ENCODE assay signal across 15 mouse cellular contexts in genomic region chr15:96185901-96186300, GRCm38 (mm10).
DNase-seq lines count a peak whose midpoint lies in the region; ATAC-seq and TF ChIP-seq lines count a peak whose summit lies in the region.
"Had no signal": no experiment of that assay in that cellular context is flagged by ENCODE, and none has a peak within 500 bp of the region (broad histone marks: within the 10 kb centered on the region; RNA-seq: fewer than 3 reads in every experiment).

No protein-coding gene starts in this region.

- H3K36me3 ChIP-seq in heart, embryonic 14.5 days (ENCODE audit: control insufficient read depth, insufficient read depth, low read length): no peaks in the 10 kb centered on the region
- no peaks in the 10 kb centered on the region for H3K36me3 ChIP-seq in heart, adult 2 months (ENCODE audit: control insufficient read depth, insufficient read depth, low read length)
- H3K36me3 ChIP-seq in CH12.LX (replicated peaks in 1 of 2; ENCODE audit: control insufficient read depth in 1 of 2, insufficient read depth in 1 of 2, low read length in 1 of 2): peaks cover 3 to 22% of the 10 kb centered on the region in 2 experiments
- H3K36me3 ChIP-seq in embryonic facial prominence, embryonic 10.5 days (replicated peaks): no peaks in the 10 kb centered on the region
- no peaks in the 10 kb centered on the region for H3K36me3 ChIP-seq in thymus, adult 2 months (ENCODE audit: control insufficient read depth, insufficient read depth, low read length)
- H3K36me3 ChIP-seq: kidney, embryonic 15.5 days; limb, embryonic 15.5 days; lung, embryonic 15.5 days had no signal

- dilution Hi-C loops in CH12.LX (cut with MboI; ENCODE audit: extremely low pct_ligation_motif_present, extremely low pct_unique_long_range_greater_than_20kb, low sequenced_read_pairs): no loop called here

- TF ChIP-seq CTCF in heart, adult 2 months (IDR thresholded peaks at IDR 0.05): no peak
- no peak for TF ChIP-seq CTCF in CH12.LX (conservative IDR thresholded peaks at IDR 0.05 in 1 of 2, IDR thresholded peaks at IDR 0.05 in 1 of 2; ENCODE audit: low read depth in 2 of 2, low read length in 2 of 2)
- no peak for TF ChIP-seq CTCF in thymus, adult 2 months (IDR thresholded peaks at IDR 0.05; ENCODE audit: borderline replicate concordance, control insufficient read depth, extremely low read depth, insufficient read depth, low read length, poor library complexity)
- no peak for TF ChIP-seq CTCF in cerebellum, adult 2 months (IDR thresholded peaks at IDR 0.05; ENCODE audit: borderline replicate concordance, insufficient read depth, low read depth, low read length)

- in situ Hi-C loops in CH12.LX (cut with MboI; ENCODE audit: low pct_ligation_motif_present, low pct_unique_long_range_greater_than_20kb, low sequenced_read_pairs): no loop called here

- no peak overlapping the region for H3K4me3 ChIP-seq in heart, embryonic 14.5 days (ENCODE audit: control insufficient read depth in 1 of 2, insufficient read depth in 1 of 2, low read depth in 1 of 2, low read length in 2 of 2)
- H3K4me3 ChIP-seq in heart, adult 2 months: no peak overlapping the region
- no peak overlapping the region for H3K4me3 ChIP-seq in CH12.LX (replicated peaks in 1 of 3; ENCODE audit: low read depth in 2 of 3, low read length in 2 of 3, poor library complexity in 1 of 3)
- no peak overlapping the region for H3K4me3 ChIP-seq in embryonic facial prominence, embryonic 10.5 days
- H3K4me3 ChIP-seq in thymus, adult 2 months (ENCODE audit: control insufficient read depth, insufficient read depth, low read length): no peak overlapping the region
- H3K4me3 ChIP-seq in cerebellum, adult 2 months (replicated peaks; ENCODE audit: insufficient read depth, low read depth, low read length): no peak overlapping the region
- H3K4me3 ChIP-seq: kidney, embryonic 15.5 days; limb, embryonic 15.5 days; lung, embryonic 15.5 days; myocyte had no signal

- H3K4me1 ChIP-seq in heart, embryonic 14.5 days (ENCODE audit: control insufficient read depth in 2 of 2, insufficient read depth in 2 of 2, low read length in 2 of 2): peaks cover 11 to 18% of the 10 kb centered on the region in 2 experiments
- H3K4me1 ChIP-seq in heart, adult 2 months (ENCODE audit: control insufficient read depth, insufficient read depth, low read length): no peaks in the 10 kb centered on the region; the same call in 1 of the 2 replicates
- H3K4me1 ChIP-seq in CH12.LX (ENCODE audit: control insufficient read depth in 1 of 2, insufficient read depth in 2 of 2): peaks cover 9 to 38% of the 10 kb centered on the region in 2 experiments; a peak in 3 of 4 replicates
- peaks cover 14% of the 10 kb centered on the region for H3K4me1 ChIP-seq in embryonic facial prominence, embryonic 10.5 days
- H3K4me1 ChIP-seq in thymus, adult 2 months (replicated peaks; ENCODE audit: control insufficient read depth, insufficient read depth, low read length): peaks cover 21% of the 10 kb centered on the region
- H3K4me1 ChIP-seq in cerebellum, adult 2 months (ENCODE audit: control insufficient read depth, insufficient read depth, low read length): no peaks in the 10 kb centered on the region
- H3K4me1 ChIP-seq: kidney, embryonic 15.5 days had no signal

- peak overlapping the region; percentile 63 for H3K9ac ChIP-seq in heart, embryonic 14.5 days (ENCODE audit: low read length)
- H3K9ac ChIP-seq in heart, adult 2 months (ENCODE audit: low read depth, low read length): no peak overlapping the region
- H3K9ac ChIP-seq in CH12.LX (ENCODE audit: insufficient read depth, low read depth): peak overlapping the region; percentile 24; the same call in 1 of the 2 replicates
- H3K9ac ChIP-seq: kidney, embryonic 15.5 days; limb, embryonic 15.5 days; lung, embryonic 15.5 days had no signal

- WGBS in heart, embryonic 14.5 days: 16% methylated on average over 5 of the region's 6 CpGs
- 17% methylated on average over 5 of the region's 6 CpGs for WGBS in heart, adult 2 months
- WGBS in embryonic facial prominence, embryonic 10.5 days: 27% methylated on average over 5 of the region's 6 CpGs
- WGBS in thymus, adult 2 months: 24% methylated on average over 6 of the region's 6 CpGs
- 6% methylated on average over 5 of the region's 6 CpGs for WGBS in cerebellum, adult 2 months

- no peaks in the 10 kb centered on the region for H3K27me3 ChIP-seq in heart, embryonic 14.5 days (ENCODE audit: control insufficient read depth, insufficient read depth, low read length)
- no peaks in the 10 kb centered on the region for H3K27me3 ChIP-seq in heart, adult 2 months (ENCODE audit: control insufficient read depth, insufficient read depth, low read length)
- no peaks in the 10 kb centered on the region for H3K27me3 ChIP-seq in CH12.LX (replicated peaks)
- no peaks in the 10 kb centered on the region for H3K27me3 ChIP-seq in embryonic facial prominence, embryonic 10.5 days (replicated peaks; ENCODE audit: low read depth, poor library complexity, severe bottlenecking)
- no peaks in the 10 kb centered on the region for H3K27me3 ChIP-seq in thymus, adult 2 months (ENCODE audit: control insufficient read depth, insufficient read depth, low read length)
- H3K27me3 ChIP-seq in cerebellum, adult 2 months (ENCODE audit: control insufficient read depth, insufficient read depth, low read length): no peaks in the 10 kb centered on the region
- H3K27me3 ChIP-seq: kidney, embryonic 15.5 days; limb, embryonic 15.5 days; lung, embryonic 15.5 days had no signal

- TF ChIP-seq POLR2A in heart, adult 2 months (IDR thresholded peaks at IDR 0.05; ENCODE audit: insufficient read depth, low read depth, low read length): no peak
- no peak for TF ChIP-seq POLR2A in CH12.LX (IDR thresholded peaks at IDR 0.05; ENCODE audit: low read depth, low read length)
- TF ChIP-seq POLR2A in thymus, adult 2 months (IDR thresholded peaks at IDR 0.05; ENCODE audit: control insufficient read depth, extremely low read depth, insufficient read depth, low read length, poor library complexity): no peak
- TF ChIP-seq POLR2A in cerebellum, adult 2 months (IDR thresholded peaks at IDR 0.05; ENCODE audit: borderline replicate concordance, insufficient read depth, low read length): no peak

- no peak; the same call in 1 of the 2 replicates for TF ChIP-seq RAD21 in CH12.LX (IDR thresholded peaks at IDR 0.05; ENCODE audit: low read depth, low read length)

- TF ChIP-seq EP300 in heart, adult 2 months (IDR thresholded peaks at IDR 0.05; ENCODE audit: insufficient read depth, low read depth, low read length): no peak
- TF ChIP-seq EP300 in CH12.LX (IDR thresholded peaks at IDR 0.05; ENCODE audit: low read length): no peak

- H3K27ac ChIP-seq in heart, embryonic 14.5 days (replicated peaks in 1 of 2; ENCODE audit: control insufficient read depth in 1 of 2, insufficient read depth in 1 of 2, low read depth in 2 of 2, low read length in 2 of 2): peak overlapping the region; percentile 93
- H3K27ac ChIP-seq in heart, adult 2 months: no peak overlapping the region; the same call in 1 of the 2 replicates
- H3K27ac ChIP-seq in CH12.LX (ENCODE audit: insufficient read depth, low read depth): no peak overlapping the region
- 0 out of 2 replicates have a peak overlapping the region, but pooled peaks have one; percentile 24 for H3K27ac ChIP-seq in embryonic facial prominence, embryonic 10.5 days (replicated peaks)
- H3K27ac ChIP-seq in thymus, adult 2 months (ENCODE audit: control insufficient read depth, insufficient read depth, low read length): no peak overlapping the region; the same call in 1 of the 2 replicates
- no peak overlapping the region for H3K27ac ChIP-seq in cerebellum, adult 2 months (ENCODE audit: insufficient read depth, low read length)
- H3K27ac ChIP-seq: kidney, embryonic 15.5 days; limb, embryonic 15.5 days; lung, embryonic 15.5 days had no signal

- H3K9me3 ChIP-seq in heart, embryonic 14.5 days (ENCODE audit: control insufficient read depth, low read length): no peaks in the 10 kb centered on the region
- no peaks in the 10 kb centered on the region for H3K9me3 ChIP-seq in CH12.LX (replicated peaks; ENCODE audit: low read length)
- no peaks in the 10 kb centered on the region for H3K9me3 ChIP-seq in embryonic facial prominence, embryonic 10.5 days
- H3K9me3 ChIP-seq: kidney, embryonic 15.5 days; limb, embryonic 15.5 days; lung, embryonic 15.5 days had no signal

- intact Hi-C loops in heart, adult 2 months (cut with DNase I): no loop called here

- peak; percentile 12; the same call in 1 of the 2 replicates for ATAC-seq in heart, embryonic 14.5 days (ENCODE audit: insufficient number of reproducible peaks, insufficient read depth, low FRiP score, low read depth)
- ATAC-seq: forebrain, embryonic 16.5 days had no signal

- H3K79me2 ChIP-seq in heart, adult 2 months (replicated peaks; ENCODE audit: control insufficient read depth, insufficient read depth, low read length): no peaks in the 10 kb centered on the region
- no peaks in the 10 kb centered on the region for H3K79me2 ChIP-seq in CH12.LX (replicated peaks; ENCODE audit: control insufficient read depth, extremely low read depth, insufficient read depth, poor library complexity, severe bottlenecking)

- DNase-seq in heart, adult 2 months: no peak
- DNase-seq in CH12.LX (ENCODE audit: extremely low read depth): peak; percentile 38
- peak; percentile 21 for DNase-seq in embryonic facial prominence, embryonic 10.5 days (ENCODE audit: low spot score)
- DNase-seq in thymus, adult 2 months: peak; percentile 20
- no peak for DNase-seq in gastrocnemius, adult 8-10 months (ENCODE audit: low spot score in 2 of 2)
- DNase-seq in cerebellum, adult 2 months: no peak
- DNase-seq: cerebellum, adult 8-10 months; gastrocnemius, postnatal 36 days; spleen, adult 18-20 months had no signal

- H3K4me2 ChIP-seq in heart, embryonic 14.5 days (ENCODE audit: low read length): peak overlapping the region; percentile 43
- no peak overlapping the region for H3K4me2 ChIP-seq in CH12.LX (ENCODE audit: insufficient read depth, low read depth, poor library complexity, severe bottlenecking)
- H3K4me2 ChIP-seq: kidney, embryonic 15.5 days; limb, embryonic 15.5 days; lung, embryonic 15.5 days had no signal

TF ChIP-seq in CH12.LX, 34 proteins besides CTCF, POLR2A, EP300 and RAD21 (continues in another document):
- TF ChIP-seq PAX5 (IDR thresholded peaks at IDR 0.05; ENCODE audit: low read length) (no peak), IRF4 (IDR thresholded peaks at IDR 0.05; ENCODE audit: low read depth, low read length) (no peak), ZMIZ1 (IDR thresholded peaks at IDR 0.05; ENCODE audit: low read depth, low read length) (no peak), SIN3A (IDR thresholded peaks at IDR 0.05; ENCODE audit: low read length) (no peak), USF1 (IDR thresholded peaks at IDR 0.05; ENCODE audit: low read depth, low read length) (no peak), ELF1 (IDR thresholded peaks at IDR 0.05; ENCODE audit: low read depth, low read length) (no peak), KAT2A (IDR thresholded peaks at IDR 0.05; ENCODE audit: insufficient replicate concordance, low read length) (no peak), USF2 (conservative IDR thresholded peaks at IDR 0.05; ENCODE audit: low read depth, low read length) (no peak), TBP (conservative IDR thresholded peaks at IDR 0.05; ENCODE audit: low read depth, low read length) (no peak), SMC3 (IDR thresholded peaks at IDR 0.05; ENCODE audit: low read depth, low read length) (no peak)

Comparison
In these comparisons a context has a peak if more than half of its experiments do, and no peak if none do; other contexts are left out.
1. H3K27ac ChIP-seq: peak in heart, embryonic 14.5 days (2 of 2) and embryonic facial prominence, embryonic 10.5 days (single experiment); none in heart, adult 2 months (single experiment), CH12.LX (single experiment), thymus, adult 2 months (single experiment) and cerebellum, adult 2 months (single experiment).
2. DNase-seq: peak in CH12.LX (single experiment), embryonic facial prominence, embryonic 10.5 days (single experiment) and thymus, adult 2 months (single experiment); none in heart, adult 2 months (0 of 2), gastrocnemius, adult 8-10 months (0 of 2) and cerebellum, adult 2 months (0 of 2).